Mouse (Mus musculus) stomach, postnatal 0 days (tissue): ENCODE results near the gene Cacna1a.

ENCODE experiments used
- CTCF ChIP-seq: IDR thresholded peaks from 2 replicates; pipeline ENCODE4 v1.5.1; 2016; ENCODE audit warnings: antibody characterized with exemption, low read depth, mild to moderate bottlenecking, moderate library complexity
- EP300 ChIP-seq: optimal IDR thresholded peaks from 2 replicates; pipeline ENCODE3; 2016; ENCODE audit warnings: antibody characterized with exemption

DNA sequence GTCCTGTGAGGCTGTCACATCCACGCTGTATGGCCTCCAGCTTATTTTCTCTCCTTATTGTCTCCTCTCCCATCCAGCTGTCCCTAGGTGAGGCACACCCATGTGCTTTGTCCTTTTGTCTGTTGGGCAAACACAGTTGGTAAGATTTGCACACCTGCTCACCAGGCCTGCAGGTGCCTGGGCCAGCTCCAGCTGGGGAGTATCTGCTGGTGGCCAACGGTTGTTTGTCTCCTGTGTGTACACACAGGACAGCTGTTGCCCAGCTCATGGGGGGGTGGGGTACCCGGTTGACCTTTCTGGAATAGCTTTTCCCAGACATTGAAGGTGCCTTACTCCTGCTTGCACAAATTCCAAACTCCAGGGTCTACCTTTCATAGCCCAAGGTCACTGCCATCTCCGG is 37.3 kb upstream of the Cacna1a start:
- no peak for TF ChIP-seq CTCF
- TF ChIP-seq EP300 = no peak
